Mouse (Mus musculus): ENCODE measurements around the gene Ttll5. TPM values are rescaled to one million over a fixed set of nuclear protein-coding genes. Genes with fewer than 3 reads are reported as not detected.

The Ttll5 gene
- polyA plus RNA-seq, 1 experiment from 2014 or later = 11.2 TPM

DNA sequence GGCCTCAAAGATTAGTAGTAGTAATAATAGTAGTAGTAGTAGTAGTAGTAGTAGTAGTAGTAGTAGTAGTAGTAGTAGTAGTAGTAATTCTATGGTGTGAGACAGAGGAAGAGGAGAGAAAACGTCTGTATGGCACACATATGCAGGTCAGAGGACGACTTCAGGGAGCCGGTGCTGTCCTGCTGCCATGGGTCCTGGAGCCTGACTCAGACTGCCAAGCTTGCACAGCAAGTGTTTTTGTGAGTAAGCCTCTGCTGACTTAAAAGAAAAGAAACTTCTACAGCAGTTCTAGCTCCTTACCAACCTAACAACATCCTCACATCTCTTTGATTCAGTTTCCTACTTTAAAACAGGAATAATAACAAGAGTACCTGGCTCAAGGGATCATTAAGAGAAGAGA is 190.2 kb downstream of the Ttll5 start:
- Histone ChIP-seq H3K4me3 (no peak overlapping the region), H3K4me1 (replicated peaks) (no peaks in the 10 kb centered on the region), H3K9ac (no peak overlapping the region), H3K27ac (no peak overlapping the region), H3K27me3 (no peaks in the 10 kb centered on the region), H3K4me2 (no peak overlapping the region), H3K9me3 (replicated peaks) (no peaks in the 10 kb centered on the region), H3K36me3 (no peaks in the 10 kb centered on the region)
- ATAC-seq (replicated peaks; ENCODE audit: insufficient number of reproducible peaks, insufficient read depth, low FRiP score, low read depth) = no peak
- 83% methylated on average over 3 of the region's 3 CpGs for WGBS

DNA sequence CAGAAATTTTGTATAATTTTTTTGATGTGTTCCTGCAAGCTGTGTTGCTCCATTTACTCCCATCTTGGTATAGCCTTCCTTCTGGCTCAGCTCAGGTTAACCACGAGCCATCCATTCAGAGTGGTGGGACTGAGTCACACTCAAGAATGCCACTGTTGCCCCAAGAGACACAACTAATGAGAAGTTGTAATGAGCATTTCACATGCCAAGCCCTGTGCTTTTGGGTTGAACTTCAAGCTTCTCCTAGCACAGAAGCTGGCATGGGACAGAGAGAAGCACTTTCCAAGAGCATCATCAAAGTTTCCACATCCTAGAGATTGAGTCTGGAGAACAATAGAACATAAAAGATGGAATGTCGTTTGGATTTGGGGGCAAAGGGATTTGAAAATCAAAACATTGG is 190.7 kb downstream of the Ttll5 start:
- 73% methylated on average over 2 of the region's 2 CpGs for WGBS
- Histone ChIP-seq H3K36me3 (no peaks in the 10 kb centered on the region), H3K9ac (no peak overlapping the region), H3K4me3 (no peak overlapping the region), H3K27me3 (no peaks in the 10 kb centered on the region), H3K4me2 (no peak overlapping the region), H3K9me3 (replicated peaks) (no peaks in the 10 kb centered on the region), H3K4me1 (replicated peaks) (no peaks in the 10 kb centered on the region), H3K27ac (no peak overlapping the region)
- ATAC-seq (replicated peaks; ENCODE audit: insufficient number of reproducible peaks, insufficient read depth, low FRiP score, low read depth) = no peak

DNA sequence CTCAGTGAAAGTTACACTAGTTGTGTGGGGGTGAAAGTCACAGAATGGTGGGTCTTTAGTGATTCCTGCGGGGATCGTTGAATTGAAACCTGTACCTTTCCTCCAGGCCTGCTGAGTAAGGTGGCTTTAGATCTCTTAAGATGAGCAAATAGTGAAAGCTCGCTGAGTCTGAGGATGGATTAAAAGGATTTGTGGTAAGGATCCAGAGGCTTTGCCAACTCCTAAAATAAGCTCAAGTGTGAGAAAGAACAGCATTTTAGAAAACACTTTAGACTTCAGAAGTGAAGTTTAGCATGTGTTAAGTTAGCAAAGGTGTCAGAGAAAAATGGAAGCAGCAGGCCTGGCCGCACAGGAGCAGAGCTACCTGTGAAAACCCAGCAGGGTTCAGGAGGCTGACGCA is 192.9 kb downstream of the Ttll5 start:
- Histone ChIP-seq H3K4me1 (replicated peaks) (peaks cover 7% of the 10 kb centered on the region), H3K36me3 (no peaks in the 10 kb centered on the region), H3K27me3 (no peaks in the 10 kb centered on the region), H3K27ac (no peak overlapping the region), H3K9me3 (replicated peaks) (no peaks in the 10 kb centered on the region), H3K4me3 (no peak overlapping the region), H3K9ac (no peak overlapping the region), H3K4me2 (no peak overlapping the region)
- WGBS = 74% methylated on average over 5 of the region's 5 CpGs
- ATAC-seq (replicated peaks; ENCODE audit: insufficient number of reproducible peaks, insufficient read depth, low FRiP score, low read depth) = no peak

DNA sequence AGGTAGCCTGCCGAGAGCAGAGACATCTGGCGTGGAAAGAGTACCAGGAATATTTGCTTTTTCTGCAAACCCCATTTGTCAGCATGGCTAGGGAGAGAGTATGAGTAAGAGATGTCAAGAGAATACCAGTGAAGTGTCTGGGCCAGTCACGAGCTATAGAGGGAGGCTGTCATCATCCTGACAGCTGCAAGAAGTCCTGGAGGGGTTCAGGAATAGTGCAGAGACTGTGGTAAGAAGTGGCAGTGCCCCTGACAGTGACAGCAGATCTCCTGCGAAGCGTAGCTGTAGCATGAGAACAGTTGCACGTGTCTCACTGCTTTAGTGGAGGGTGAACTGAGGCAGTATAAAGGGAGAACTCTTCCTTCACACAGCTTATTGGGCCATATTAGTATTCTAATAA is 197.1 kb downstream of the Ttll5 start:
- no peak overlapping the region for H3K27ac ChIP-seq
- H3K9me3 ChIP-seq (replicated peaks) = no peaks in the 10 kb centered on the region
- WGBS = 47% methylated on average over 6 of the region's 6 CpGs
- no peak for ATAC-seq (replicated peaks; ENCODE audit: insufficient number of reproducible peaks, insufficient read depth, low FRiP score, low read depth)
- H3K4me2 ChIP-seq = no peak overlapping the region
- H3K9ac ChIP-seq = no peak overlapping the region
- no peaks in the 10 kb centered on the region for H3K36me3 ChIP-seq
- peaks cover 19% of the 10 kb centered on the region for H3K4me1 ChIP-seq (replicated peaks)
- no peaks in the 10 kb centered on the region for H3K27me3 ChIP-seq
- H3K4me3 ChIP-seq = no peak overlapping the region

DNA sequence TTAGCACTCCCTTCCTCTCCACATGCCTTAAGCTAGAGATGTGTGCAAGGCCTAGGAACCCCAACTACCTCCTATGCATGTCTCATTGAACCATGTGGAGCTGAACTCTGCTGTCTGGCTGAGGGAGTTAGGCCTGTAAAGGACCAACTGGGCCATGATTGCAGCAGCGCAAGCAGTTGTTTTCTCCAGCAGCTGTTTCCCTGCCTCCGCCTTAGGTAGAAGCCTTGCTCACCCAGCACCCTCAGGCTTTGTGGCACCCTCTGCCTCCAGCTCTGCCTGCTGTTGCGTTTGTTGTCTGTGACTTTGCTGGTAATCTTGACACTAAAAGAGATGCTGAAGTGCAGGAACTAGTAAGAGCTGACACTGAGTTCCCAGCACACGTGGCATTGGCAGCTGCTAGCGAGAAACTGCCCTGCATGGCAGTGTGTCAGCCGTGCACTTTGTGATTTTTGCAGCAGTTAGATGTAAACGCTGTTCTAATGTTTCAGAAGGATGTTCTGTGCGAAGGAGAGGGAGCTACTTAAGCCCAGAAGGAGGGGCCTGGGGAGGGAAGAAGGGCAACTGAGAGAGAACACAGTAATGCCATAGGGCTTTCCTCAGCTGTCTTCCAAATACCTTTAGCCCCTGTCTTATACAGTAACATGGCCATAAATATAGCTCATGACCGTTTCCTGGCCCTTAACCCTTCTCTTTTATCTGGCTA is 198.0 kb downstream of the Ttll5 start:
- H3K36me3 ChIP-seq = no peaks in the 10 kb centered on the region
- no peak overlapping the region for H3K4me3 ChIP-seq
- WGBS = 51% methylated on average over 9 of the region's 9 CpGs
- peaks cover 28% of the 10 kb centered on the region for H3K4me1 ChIP-seq (replicated peaks)
- H3K4me2 ChIP-seq = no peak overlapping the region
- ATAC-seq (replicated peaks; ENCODE audit: insufficient number of reproducible peaks, insufficient read depth, low FRiP score, low read depth) = no peak
- H3K27me3 ChIP-seq = no peaks in the 10 kb centered on the region
- H3K27ac ChIP-seq = peak overlapping the region; percentile 30; the same call in 1 of the 2 replicates
- H3K9me3 ChIP-seq (replicated peaks) = no peaks in the 10 kb centered on the region
- H3K9ac ChIP-seq = no peak overlapping the region

DNA sequence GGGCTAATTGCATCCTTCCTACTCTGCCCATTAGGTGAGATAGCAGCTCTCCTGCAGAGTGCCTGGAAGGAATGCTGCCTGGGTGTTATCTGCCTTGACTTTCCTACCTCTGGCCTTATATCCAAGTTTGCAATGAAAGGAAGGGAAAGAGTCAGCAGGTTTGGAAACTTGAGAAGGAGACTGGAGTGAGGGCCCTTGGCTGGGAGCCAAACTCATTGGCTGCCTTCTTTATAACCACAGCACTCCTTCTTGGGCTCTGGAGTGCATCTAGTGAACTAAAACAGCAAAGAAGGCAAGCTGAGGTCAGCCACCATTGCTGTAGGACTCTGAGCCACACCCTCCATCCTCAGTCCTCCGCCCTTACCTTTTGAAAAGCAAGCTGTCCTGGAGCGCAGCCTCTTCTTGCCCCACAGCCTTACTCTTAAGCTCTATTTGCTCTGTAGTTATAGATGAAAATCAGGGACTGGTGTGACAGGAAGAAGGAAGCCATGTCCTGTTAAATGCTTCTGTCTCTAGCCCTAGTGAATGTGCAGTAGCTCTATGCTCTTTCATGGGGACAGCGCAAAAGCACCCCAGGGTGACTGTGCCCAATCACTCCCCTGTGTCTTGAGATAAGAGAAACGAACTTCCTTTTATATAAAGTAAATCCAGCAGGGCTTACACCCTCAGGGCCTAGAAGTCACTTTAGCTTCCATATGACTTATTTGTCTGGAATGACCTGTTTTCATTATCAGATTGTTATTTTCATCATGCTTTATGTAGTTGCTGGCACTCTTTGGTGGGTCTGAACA is 198.8 kb downstream of the Ttll5 start:
- no peak overlapping the region for H3K9ac ChIP-seq
- H3K4me1 ChIP-seq (replicated peaks) = peaks cover 30% of the 10 kb centered on the region
- H3K4me3 ChIP-seq = no peak overlapping the region
- peak overlapping the region; percentile 30 for H3K27ac ChIP-seq
- no peaks in the 10 kb centered on the region for H3K27me3 ChIP-seq
- H3K4me2 ChIP-seq = no peak overlapping the region
- no peaks in the 10 kb centered on the region for H3K36me3 ChIP-seq
- 62% methylated on average over 4 of the region's 4 CpGs for WGBS
- ATAC-seq (replicated peaks; ENCODE audit: insufficient number of reproducible peaks, insufficient read depth, low FRiP score, low read depth) = 0 out of 2 replicates have a peak, but pooled peaks have one; percentile 21
- no peaks in the 10 kb centered on the region for H3K9me3 ChIP-seq (replicated peaks)

DNA sequence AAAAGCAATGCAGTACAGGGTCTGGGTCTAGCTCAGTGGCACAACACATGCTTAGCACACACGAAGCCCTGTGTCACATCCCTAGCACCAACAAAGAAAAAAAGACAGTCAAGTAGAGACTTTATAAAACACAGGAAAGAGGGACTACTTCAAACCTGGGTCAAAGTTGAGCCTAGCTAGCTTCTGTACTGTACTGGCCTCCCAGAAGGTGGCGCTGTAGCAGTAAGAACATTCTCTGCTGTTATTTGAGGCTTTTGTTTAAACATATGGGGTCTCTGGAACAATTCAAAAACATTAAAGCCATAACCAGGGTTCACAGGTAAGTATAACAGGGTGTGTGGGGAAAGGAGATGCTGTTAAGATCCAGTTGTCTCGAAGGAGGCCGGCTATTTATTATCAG is 200.0 kb downstream of the Ttll5 start:
- H3K4me2 ChIP-seq = no peak overlapping the region
- H3K27ac ChIP-seq = no peak overlapping the region
- H3K9ac ChIP-seq = no peak overlapping the region
- no peaks in the 10 kb centered on the region for H3K36me3 ChIP-seq
- H3K4me3 ChIP-seq = no peak overlapping the region
- H3K9me3 ChIP-seq (replicated peaks) = no peaks in the 10 kb centered on the region
- 75% methylated on average over 4 of the region's 4 CpGs for WGBS
- H3K4me1 ChIP-seq (replicated peaks) = peaks cover 30% of the 10 kb centered on the region
- ATAC-seq (replicated peaks; ENCODE audit: insufficient number of reproducible peaks, insufficient read depth, low FRiP score, low read depth) = no peak
- H3K27me3 ChIP-seq = no peaks in the 10 kb centered on the region

DNA sequence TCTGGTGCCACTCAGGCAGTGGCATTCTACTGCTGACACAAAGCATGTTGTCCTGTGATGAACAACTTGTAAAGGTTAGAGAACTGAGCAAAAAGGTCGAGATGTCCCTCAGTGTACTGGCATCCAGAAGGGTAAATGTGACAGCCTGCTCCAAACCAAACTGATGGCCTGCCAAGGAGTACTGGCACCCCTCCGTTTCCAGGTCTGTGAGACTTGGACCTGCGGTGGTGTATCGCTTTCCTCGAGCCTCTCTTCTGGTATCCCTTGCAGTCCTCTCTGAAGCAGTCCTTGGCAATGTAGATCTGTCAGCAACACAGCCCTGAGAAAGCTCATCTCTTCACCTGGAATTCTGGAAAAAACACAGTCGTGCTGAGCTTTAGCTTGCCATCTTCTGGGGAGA is 201.0 kb downstream of the Ttll5 start:
- Histone ChIP-seq H3K4me1 (replicated peaks) (peaks cover 33% of the 10 kb centered on the region), H3K27me3 (no peaks in the 10 kb centered on the region), H3K9ac (no peak overlapping the region), H3K4me3 (no peak overlapping the region), H3K27ac (no peak overlapping the region), H3K9me3 (replicated peaks) (no peaks in the 10 kb centered on the region), H3K4me2 (no peak overlapping the region), H3K36me3 (no peaks in the 10 kb centered on the region)
- ATAC-seq (replicated peaks; ENCODE audit: insufficient number of reproducible peaks, insufficient read depth, low FRiP score, low read depth) = no peak
- 86% methylated on average over 6 of the region's 6 CpGs for WGBS

DNA sequence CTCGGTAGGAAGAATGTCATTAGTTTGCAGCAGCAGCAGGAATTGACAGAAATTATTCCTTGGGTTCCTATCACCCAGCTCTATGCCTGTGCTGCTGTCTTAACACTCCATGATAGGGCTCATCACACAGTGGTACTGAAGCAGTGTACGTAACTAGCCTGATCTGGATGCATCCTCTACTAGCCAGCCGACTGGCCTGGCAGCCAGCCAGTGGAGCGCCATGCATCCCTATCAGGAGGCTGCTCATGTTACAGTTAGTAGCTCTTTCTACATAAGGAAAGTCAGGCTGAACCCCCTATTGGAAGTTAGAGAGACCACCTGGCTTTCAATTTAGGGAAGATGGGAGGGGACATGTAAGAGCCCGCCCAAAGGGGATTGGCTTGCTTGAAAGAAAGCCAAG is 202.5 kb downstream of the Ttll5 start:
- no peak overlapping the region for H3K27ac ChIP-seq
- H3K9me3 ChIP-seq (replicated peaks) = no peaks in the 10 kb centered on the region
- WGBS = 43% methylated on average over 5 of the region's 5 CpGs
- ATAC-seq (replicated peaks; ENCODE audit: insufficient number of reproducible peaks, insufficient read depth, low FRiP score, low read depth) = peak; percentile 58
- H3K4me1 ChIP-seq (replicated peaks) = peaks cover 34% of the 10 kb centered on the region
- H3K9ac ChIP-seq = no peak overlapping the region
- H3K4me3 ChIP-seq = no peak overlapping the region
- no peaks in the 10 kb centered on the region for H3K27me3 ChIP-seq
- H3K36me3 ChIP-seq = no peaks in the 10 kb centered on the region
- H3K4me2 ChIP-seq = no peak overlapping the region

DNA sequence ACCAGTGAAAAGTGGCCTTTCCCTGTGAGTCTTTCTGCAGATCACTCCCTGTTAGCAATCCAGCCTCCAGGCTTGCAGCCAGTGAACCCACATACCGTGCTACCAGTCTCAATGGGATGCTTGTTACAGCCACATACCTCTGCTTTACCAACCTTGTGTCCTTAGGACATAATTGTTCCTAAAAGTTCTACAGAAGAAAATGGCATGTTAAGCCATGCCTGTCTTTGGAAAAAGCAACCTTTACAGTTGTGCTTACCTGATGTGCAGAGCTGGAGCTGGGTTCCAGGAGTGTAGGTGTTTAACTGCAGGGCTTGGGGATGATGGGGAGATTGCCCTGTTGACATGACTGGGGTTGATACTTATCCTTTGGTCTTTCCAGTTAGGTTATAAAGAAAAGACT is 203.3 kb downstream of the Ttll5 start:
- Histone ChIP-seq H3K4me2 (no peak overlapping the region), H3K9me3 (replicated peaks) (no peaks in the 10 kb centered on the region), H3K4me1 (replicated peaks) (peaks cover 35% of the 10 kb centered on the region), H3K27ac (no peak overlapping the region), H3K4me3 (no peak overlapping the region), H3K9ac (no peak overlapping the region), H3K27me3 (no peaks in the 10 kb centered on the region), H3K36me3 (no peaks in the 10 kb centered on the region)
- no peak for ATAC-seq (replicated peaks; ENCODE audit: insufficient number of reproducible peaks, insufficient read depth, low FRiP score, low read depth)
- WGBS = 60% methylated on average over 1 of the region's 1 CpGs

DNA sequence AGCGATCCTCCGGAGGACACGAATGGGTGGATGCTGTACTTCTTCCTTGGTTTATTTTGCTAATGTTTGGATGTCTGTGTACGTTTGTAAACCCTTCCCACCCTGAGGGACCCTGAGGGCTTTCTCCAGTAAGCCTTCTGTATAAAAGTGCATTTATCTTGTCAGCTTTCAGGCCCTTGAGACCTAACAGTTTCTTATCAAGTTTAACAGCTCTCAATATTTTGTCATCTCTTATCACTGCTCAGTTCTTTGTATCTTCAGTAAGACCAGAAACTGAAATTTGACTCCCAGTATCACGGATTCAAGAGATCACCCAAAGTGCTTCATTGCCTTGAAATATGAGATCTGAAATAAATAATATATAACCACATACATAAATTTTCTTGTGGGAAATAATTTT is 206.5 kb downstream of the Ttll5 start:
- H3K4me2 ChIP-seq = no peak overlapping the region

DNA sequence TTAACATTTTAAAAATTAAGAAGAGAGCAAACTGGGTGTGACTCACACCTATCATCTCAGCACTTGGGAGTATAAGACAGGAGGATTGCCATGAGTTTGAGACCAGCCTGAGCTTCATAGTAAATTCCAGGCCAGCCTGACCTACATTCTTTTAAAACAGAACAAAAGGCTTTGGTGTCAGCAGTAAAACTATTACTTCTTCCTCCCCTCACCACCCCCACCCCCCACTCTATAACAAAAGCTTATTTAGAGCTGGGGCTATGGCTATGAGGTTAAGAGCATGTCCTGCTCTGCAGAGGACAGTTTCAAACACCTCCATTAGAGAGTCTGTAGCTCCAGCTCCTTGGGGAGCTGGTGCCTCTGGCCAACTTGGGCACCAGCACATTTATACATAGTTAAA is 211.1 kb downstream of the Ttll5 start:
- Histone ChIP-seq H3K9ac (no peak overlapping the region), H3K9me3 (replicated peaks) (no peaks in the 10 kb centered on the region), H3K4me2 (no peak overlapping the region), H3K27ac (no peak overlapping the region), H3K36me3 (no peaks in the 10 kb centered on the region), H3K27me3 (no peaks in the 10 kb centered on the region), H3K4me1 (replicated peaks) (peaks cover 33% of the 10 kb centered on the region), H3K4me3 (no peak overlapping the region)
- ATAC-seq (replicated peaks; ENCODE audit: insufficient number of reproducible peaks, insufficient read depth, low FRiP score, low read depth) = no peak

More for the DNA sequence above, 206.5 kb downstream of the Ttll5 start:
- 59% methylated on average over 5 of the region's 5 CpGs for WGBS
- H3K4me3 ChIP-seq = no peak overlapping the region
- H3K27ac ChIP-seq = no peak overlapping the region
- peaks cover 30% of the 10 kb centered on the region for H3K4me1 ChIP-seq (replicated peaks)
- H3K27me3 ChIP-seq = no peaks in the 10 kb centered on the region
- ATAC-seq (replicated peaks; ENCODE audit: insufficient number of reproducible peaks, insufficient read depth, low FRiP score, low read depth) = no peak
- no peaks in the 10 kb centered on the region for H3K9me3 ChIP-seq (replicated peaks)
- H3K9ac ChIP-seq = no peak overlapping the region
- H3K36me3 ChIP-seq = no peaks in the 10 kb centered on the region
